Mouse (Mus musculus): ENCODE results near the gene Gdpgp1. TPM values are rescaled to one million over a fixed set of nuclear protein-coding genes. Genes with fewer than 3 reads are reported as not detected.

Gdpgp1 gene
- polyA plus RNA-seq, 1 experiment from 2014 or later: 6.5 TPM

- no peaks in the 10 kb centered on the region for H3K27me3 ChIP-seq (replicated peaks; ENCODE audit: control insufficient read depth, insufficient read depth, low read length)
- peak overlapping the region; percentile 29 for H3K4me3 ChIP-seq (ENCODE audit: low read depth, low read length)
- TF ChIP-seq CTCF (IDR thresholded peaks at IDR 0.05; ENCODE audit: low read depth): peak; percentile 22; the same call in 1 of the 2 replicates
- no peaks in the 10 kb centered on the region for H3K9me3 ChIP-seq (ENCODE audit: control insufficient read depth)
- H3K36me3 ChIP-seq (ENCODE audit: control insufficient read depth, insufficient read depth): no peaks in the 10 kb centered on the region
- ATAC-seq: peak; percentile 85
- peak overlapping the region; percentile 24; the same call in 1 of the 2 replicates for H3K9ac ChIP-seq (ENCODE audit: low read depth, low read length)
- peak overlapping the region; percentile 90 for H3K27ac ChIP-seq (ENCODE audit: low read depth, low read length)
- peaks cover 15% of the 10 kb centered on the region; the same call in 1 of the 2 replicates for H3K4me1 ChIP-seq (replicated peaks; ENCODE audit: control insufficient read depth, insufficient read depth, low read length)
- 6% methylated on average over 16 of the region's 16 CpGs for WGBS
- peak overlapping the region; percentile 67 for H3K4me2 ChIP-seq (replicated peaks; ENCODE audit: low read depth)
Measured at GRCm38 (mm10) chr7:80192226-80193061, 40.2 kb upstream of the Gdpgp1 start.

GRCm38 (mm10) chr7:80193941-80194739, 38.5 kb upstream of the Gdpgp1 start:
- Histone ChIP-seq H3K36me3 (ENCODE audit: control insufficient read depth, insufficient read depth) (no peaks in the 10 kb centered on the region), H3K27me3 (replicated peaks; ENCODE audit: control insufficient read depth, insufficient read depth, low read length) (no peaks in the 10 kb centered on the region), H3K9me3 (ENCODE audit: control insufficient read depth) (no peaks in the 10 kb centered on the region), H3K9ac (ENCODE audit: low read depth, low read length) (no peak overlapping the region), H3K4me3 (ENCODE audit: low read depth, low read length) (no peak overlapping the region), H3K4me1 (replicated peaks; ENCODE audit: control insufficient read depth, insufficient read depth, low read length) (peaks cover 18% of the 10 kb centered on the region; the same call in 1 of the 2 replicates), H3K4me2 (replicated peaks; ENCODE audit: low read depth) (no peak overlapping the region), H3K27ac (ENCODE audit: low read depth, low read length) (no peak overlapping the region)
- WGBS: 81% methylated on average over 13 of the region's 13 CpGs
- ATAC-seq: no peak
- no peak for TF ChIP-seq CTCF (IDR thresholded peaks at IDR 0.05; ENCODE audit: low read depth)

GRCm38 (mm10) chr7:80195146-80195545, 37.5 kb upstream of the Gdpgp1 start:
- H3K4me2 ChIP-seq (replicated peaks; ENCODE audit: low read depth): no peak overlapping the region
- H3K4me3 ChIP-seq (ENCODE audit: low read depth, low read length): no peak overlapping the region
- no peak for TF ChIP-seq CTCF (IDR thresholded peaks at IDR 0.05; ENCODE audit: low read depth)
- 97% methylated on average over 5 of the region's 5 CpGs for WGBS
- no peaks in the 10 kb centered on the region for H3K27me3 ChIP-seq (replicated peaks; ENCODE audit: control insufficient read depth, insufficient read depth, low read length)
- no peak for ATAC-seq
- no peaks in the 10 kb centered on the region for H3K36me3 ChIP-seq (ENCODE audit: control insufficient read depth, insufficient read depth)
- H3K27ac ChIP-seq (ENCODE audit: low read depth, low read length): no peak overlapping the region
- H3K4me1 ChIP-seq (replicated peaks; ENCODE audit: control insufficient read depth, insufficient read depth, low read length): peaks cover 25% of the 10 kb centered on the region
- no peak overlapping the region for H3K9ac ChIP-seq (ENCODE audit: low read depth, low read length)
- no peaks in the 10 kb centered on the region for H3K9me3 ChIP-seq (ENCODE audit: control insufficient read depth)

GRCm38 (mm10) chr7:80195576-80196263, 36.9 kb upstream of the Gdpgp1 start:
- Histone ChIP-seq H3K4me3 (ENCODE audit: low read depth, low read length) (no peak overlapping the region), H3K36me3 (ENCODE audit: control insufficient read depth, insufficient read depth) (no peaks in the 10 kb centered on the region), H3K4me2 (replicated peaks; ENCODE audit: low read depth) (no peak overlapping the region), H3K9ac (ENCODE audit: low read depth, low read length) (no peak overlapping the region), H3K9me3 (ENCODE audit: control insufficient read depth) (no peaks in the 10 kb centered on the region), H3K4me1 (replicated peaks; ENCODE audit: control insufficient read depth, insufficient read depth, low read length) (peaks cover 23% of the 10 kb centered on the region), H3K27ac (ENCODE audit: low read depth, low read length) (no peak overlapping the region; the same call in 1 of the 2 replicates), H3K27me3 (replicated peaks; ENCODE audit: control insufficient read depth, insufficient read depth, low read length) (no peaks in the 10 kb centered on the region)
- WGBS: 79% methylated on average over 10 of the region's 11 CpGs
- ATAC-seq: no peak
- no peak for TF ChIP-seq CTCF (IDR thresholded peaks at IDR 0.05; ENCODE audit: low read depth)

GRCm38 (mm10) chr7:80197371-80197770, 35.3 kb upstream of the Gdpgp1 start:
- no peaks in the 10 kb centered on the region for H3K27me3 ChIP-seq (replicated peaks; ENCODE audit: control insufficient read depth, insufficient read depth, low read length)
- no peak overlapping the region for H3K9ac ChIP-seq (ENCODE audit: low read depth, low read length)
- H3K4me2 ChIP-seq (replicated peaks; ENCODE audit: low read depth): peak overlapping the region; percentile 74
- H3K4me1 ChIP-seq (replicated peaks; ENCODE audit: control insufficient read depth, insufficient read depth, low read length): peaks cover 10% of the 10 kb centered on the region; the same call in 1 of the 2 replicates
- 21% methylated on average over 4 of the region's 4 CpGs for WGBS
- no peak; the same call in 1 of the 2 replicates for TF ChIP-seq CTCF (IDR thresholded peaks at IDR 0.05; ENCODE audit: low read depth)
- no peaks in the 10 kb centered on the region for H3K9me3 ChIP-seq (ENCODE audit: control insufficient read depth)
- peak overlapping the region; percentile 94 for H3K27ac ChIP-seq (ENCODE audit: low read depth, low read length)
- no peak for ATAC-seq
- peak overlapping the region; percentile 79; the same call in 1 of the 2 replicates for H3K4me3 ChIP-seq (ENCODE audit: low read depth, low read length)
- peaks cover 2% of the 10 kb centered on the region; the same call in 1 of the 2 replicates for H3K36me3 ChIP-seq (ENCODE audit: control insufficient read depth, insufficient read depth)

All from intestine, postnatal 0 days (tissue).